Mouse (Mus musculus) hindlimb bud, embryonic 11.5 days (tissue): Measurements from ENCODE around the gene Gm4871.
"Not testable (repeated sequence)": the region's sequence is repeated elsewhere in the genome, so short reads cannot be mapped to it uniquely, and the experiment has no call there.

ENCODE experiments used
- DNase-seq: peaks from one replicate; pipeline ENCODE4 v3.0.0-alpha.2; 2012; ENCODE audit warnings: low read depth, low spot score; ENCODE audit errors: extremely low spot score

Gene Gm4871

DNA sequence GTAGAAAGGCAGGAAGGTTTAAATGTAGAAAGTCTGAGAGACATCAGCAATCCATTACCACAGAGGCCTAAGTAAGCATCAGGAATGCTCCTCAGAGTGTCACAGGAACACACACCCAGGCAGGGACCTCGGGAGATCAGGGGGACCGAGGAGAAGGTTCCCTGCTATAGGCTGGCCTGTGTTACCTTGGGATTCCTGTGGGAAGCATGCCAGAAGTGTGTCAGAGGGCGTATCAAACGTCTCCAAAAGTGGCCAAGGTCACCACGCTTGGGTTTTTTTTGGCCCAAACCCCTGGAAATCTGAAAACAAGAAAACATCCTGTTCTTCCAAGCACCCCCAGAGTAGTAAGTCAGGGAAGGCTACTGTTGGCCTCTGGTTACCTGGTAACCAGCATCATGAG lies at the start of gene Gm4871:
Gm4871 (minus strand) TSS at position 364 of the 400 bp plus-strand sequence.
- not testable (repeated sequence) for DNase-seq

DNA sequence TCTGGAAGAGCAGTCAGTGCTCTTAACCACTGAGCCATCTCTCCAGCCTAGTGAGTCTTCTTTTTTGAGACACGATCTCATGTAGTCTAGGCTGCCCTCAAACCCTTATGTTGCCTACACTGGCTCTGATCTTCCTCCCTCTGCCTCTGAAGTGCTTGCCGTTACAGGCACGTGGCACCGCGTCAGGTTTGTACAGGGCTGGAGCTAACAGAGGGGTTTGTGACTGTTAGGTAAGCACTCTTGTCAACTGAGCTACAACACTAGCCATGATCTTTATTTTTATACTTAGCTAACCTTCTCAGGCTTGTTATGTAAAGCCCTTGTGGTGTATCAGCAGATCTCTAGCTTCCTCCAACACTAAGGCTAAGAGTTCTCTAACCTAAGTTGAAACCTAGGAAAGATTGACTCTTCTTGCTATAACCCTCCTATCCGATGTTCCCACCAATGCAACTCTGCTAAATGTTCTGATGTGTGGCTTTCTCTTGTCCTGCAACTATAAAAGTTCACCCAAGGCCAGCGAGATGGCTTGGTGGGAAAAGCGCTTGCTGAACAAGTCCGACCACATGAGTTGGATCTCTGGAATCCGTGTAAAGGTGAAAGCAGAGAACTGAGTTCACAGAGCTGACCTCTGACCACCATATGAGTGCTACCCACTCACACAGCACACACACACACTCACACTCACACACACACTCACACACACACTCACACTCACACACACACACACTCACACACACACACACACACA lies 49.5 kb upstream of the Gm4871 start:
- no peak for DNase-seq

GRCm38 (mm10) chr5:145075081-145075480 lies 42.5 kb upstream of the Gm4871 start:
- no peak for DNase-seq

DNA sequence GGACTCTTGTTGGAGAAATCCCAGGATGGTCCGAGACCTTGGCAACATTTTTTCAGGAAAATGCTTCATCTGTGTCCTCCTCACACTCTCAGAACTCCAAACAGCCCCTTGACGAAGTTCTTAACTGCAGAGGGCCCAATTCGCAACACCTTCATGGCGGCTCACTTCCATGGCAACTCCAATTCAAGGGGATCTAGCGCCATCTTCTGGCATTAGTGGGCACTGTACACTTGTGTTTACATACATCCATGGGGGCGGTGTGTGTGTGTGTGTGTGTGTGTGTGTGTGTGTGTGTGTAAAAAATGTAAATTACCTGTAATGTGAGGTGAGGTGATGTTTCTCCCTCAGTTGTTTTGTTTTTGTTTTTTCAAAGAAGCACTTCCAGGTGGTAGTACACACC lies 38.8 kb upstream of the Gm4871 start:
- no peak for DNase-seq

GRCm38 (mm10) chr5:145069707-145070106 lies 37.2 kb upstream of the Gm4871 start:
- peak; percentile 72 for DNase-seq

GRCm38 (mm10) chr5:145068863-145069262 lies 36.3 kb upstream of the Gm4871 start:
- DNase-seq, result no peak

DNA sequence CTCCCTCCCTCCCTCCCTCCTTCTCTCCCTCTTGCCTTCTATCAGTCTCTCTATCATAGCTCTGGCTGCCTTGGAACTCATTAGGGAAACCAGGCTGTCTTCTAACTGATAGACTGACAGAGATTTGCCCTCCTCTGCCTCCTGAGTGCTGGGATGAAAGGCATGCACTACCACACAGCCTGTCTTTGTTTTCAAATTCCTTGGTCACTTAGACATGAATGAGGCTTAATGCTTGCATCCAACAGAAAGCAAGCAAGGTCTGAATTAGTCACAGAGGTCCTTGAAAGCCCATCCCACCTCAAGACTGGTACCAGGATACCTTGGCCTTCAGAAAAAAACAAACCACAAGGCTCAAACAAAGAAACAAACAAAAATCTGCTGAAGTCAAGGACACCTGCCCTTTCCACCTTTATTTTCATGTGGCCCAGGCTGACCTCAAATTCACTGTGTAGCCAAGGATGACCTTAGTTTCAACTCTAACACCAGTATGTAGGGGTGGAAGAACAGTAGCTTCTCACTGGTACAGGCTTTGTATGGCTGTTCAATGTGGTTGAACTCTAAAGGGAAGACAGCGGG lies 32.3 kb upstream of the Gm4871 start:
- DNase-seq, result no peak

- no peak for DNase-seq
These were observed 27.0 kb upstream of the Gm4871 start for GRCm38 (mm10) chr5:145059524-145059923.

DNA sequence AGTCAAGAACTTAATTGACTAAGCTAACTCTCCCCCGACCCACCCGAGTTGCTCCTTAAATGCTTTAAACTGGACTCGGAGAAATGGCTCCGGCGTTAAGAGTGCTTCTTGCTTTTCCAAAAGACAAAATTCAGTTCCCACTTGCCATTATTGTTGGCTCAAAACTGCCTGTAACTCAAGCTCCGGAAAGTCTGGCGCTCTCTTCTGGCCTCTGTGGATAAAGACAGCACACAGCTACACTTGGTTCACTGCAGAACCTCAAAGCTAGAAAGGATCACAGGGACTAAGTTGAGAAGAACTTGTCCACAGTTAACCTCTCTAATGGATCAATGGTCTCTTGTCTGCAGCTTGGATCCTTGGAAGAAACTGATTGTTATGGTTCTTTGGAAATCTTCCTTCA lies 26.2 kb upstream of the Gm4871 start:
- DNase-seq, result no peak

DNA sequence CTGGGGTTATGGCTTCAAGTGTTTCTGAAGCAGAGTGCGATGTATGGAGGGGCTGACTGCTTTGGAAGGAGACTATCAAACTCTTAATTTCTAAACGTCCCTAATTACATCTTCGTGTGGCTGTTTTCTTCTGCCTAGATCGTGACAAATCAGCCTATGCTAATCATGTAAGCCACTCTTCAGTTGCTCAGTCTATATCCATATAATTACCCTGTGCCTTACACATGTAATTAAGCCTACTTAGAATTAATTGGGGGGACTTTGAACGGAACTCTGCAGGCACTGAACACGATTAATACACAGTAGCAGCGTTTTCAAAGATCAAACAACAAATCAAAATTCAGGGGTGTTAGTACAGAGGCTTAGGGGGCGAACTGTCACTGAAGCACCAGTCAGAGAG lies 25.4 kb upstream of the Gm4871 start:
- no peak for DNase-seq

- not testable (repeated sequence) for DNase-seq
These were observed 21.6 kb upstream of the Gm4871 start for GRCm38 (mm10) chr5:145054187-145054586.

- DNase-seq, result not testable (repeated sequence)
These were observed 10.1 kb upstream of the Gm4871 start, which contains the start of gene 1700018F24Rik for GRCm38 (mm10) chr5:145042690-145043089. Gene 1700018F24Rik (plus strand): TSS chr5:145042990.

DNA sequence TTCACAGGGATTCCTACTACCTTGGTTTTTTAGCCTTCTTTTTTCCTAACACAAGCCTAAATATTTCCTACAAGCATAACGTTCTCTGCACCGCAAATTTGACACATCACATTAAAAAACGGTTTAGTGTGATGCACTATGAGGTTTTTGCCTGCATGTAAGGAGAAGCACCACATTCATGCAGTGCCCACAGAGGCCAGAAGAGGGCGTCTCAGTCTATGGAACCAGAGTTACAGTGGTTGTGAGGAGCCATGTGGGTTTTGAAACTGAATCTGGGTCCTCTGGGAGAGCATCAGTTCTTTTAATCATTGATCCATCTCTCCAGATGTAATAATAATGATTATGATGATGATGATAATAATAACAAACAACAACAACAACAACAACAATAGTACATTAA lies 9.1 kb upstream of the Gm4871 start:
- DNase-seq, result no peak

- DNase-seq, result not testable (repeated sequence)
These were observed 2.1 kb downstream of the Gm4871 start for GRCm38 (mm10) chr5:145030476-145030875.

DNA sequence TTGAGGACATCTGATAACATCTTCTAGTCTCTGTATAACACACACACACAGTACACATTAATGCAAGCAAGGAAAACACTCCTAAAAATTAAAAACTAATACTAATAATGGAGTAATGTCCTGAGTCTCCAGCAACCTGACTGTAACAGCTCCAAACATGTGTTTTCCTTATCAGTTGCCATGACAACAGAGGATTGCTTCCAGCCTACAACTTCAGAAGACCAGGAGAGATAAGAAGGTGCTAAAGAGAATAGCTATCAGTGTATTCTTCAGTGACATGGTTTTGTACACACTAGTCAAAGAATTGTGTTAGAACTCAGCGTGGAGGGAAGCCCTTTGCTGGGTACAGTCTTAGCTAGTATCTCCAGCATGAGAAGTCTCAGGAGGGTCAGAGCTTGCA lies 11.8 kb downstream of the Gm4871 start:
- not testable (repeated sequence) for DNase-seq

DNA sequence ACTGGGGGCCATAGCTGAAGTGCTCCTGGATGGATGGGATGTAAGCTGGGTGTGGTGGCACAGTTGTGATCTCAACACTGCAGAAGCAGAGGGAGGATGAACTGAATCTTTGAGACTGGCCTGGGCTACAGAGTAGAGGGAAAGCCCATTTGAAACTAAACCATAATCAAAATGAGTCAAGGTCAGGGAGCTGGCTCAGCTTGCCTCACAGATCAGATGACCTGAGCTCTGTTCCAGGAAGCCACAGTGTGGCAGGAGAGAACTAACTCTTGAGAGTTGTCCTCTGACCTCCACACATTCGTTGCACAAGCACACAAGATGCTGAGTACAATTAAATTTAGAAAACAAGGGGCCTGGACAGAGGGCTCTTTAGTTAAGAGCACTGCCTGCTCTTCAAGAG lies 12.3 kb downstream of the Gm4871 start:
- DNase-seq, result not testable (repeated sequence)

DNA sequence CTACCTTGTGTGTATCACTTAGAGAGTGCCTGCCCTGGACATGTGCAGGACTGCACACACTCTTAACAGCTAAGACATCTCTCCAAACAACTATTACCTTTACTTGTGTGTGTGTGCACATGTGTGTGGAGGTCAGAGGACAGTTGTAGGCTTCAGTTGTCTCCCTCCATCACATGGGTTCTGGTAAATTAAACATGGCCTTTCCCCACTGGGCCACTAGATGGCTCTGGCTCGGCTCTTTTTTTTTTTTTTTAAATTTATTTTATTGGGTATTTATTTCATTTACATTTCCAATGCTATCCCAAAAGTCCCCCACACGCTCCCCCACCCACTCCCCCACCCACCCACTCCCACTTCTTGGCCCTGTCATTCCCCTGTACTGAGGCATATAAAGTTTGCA lies 15.8 kb downstream of the Gm4871 start:
- not testable (repeated sequence) for DNase-seq

DNA sequence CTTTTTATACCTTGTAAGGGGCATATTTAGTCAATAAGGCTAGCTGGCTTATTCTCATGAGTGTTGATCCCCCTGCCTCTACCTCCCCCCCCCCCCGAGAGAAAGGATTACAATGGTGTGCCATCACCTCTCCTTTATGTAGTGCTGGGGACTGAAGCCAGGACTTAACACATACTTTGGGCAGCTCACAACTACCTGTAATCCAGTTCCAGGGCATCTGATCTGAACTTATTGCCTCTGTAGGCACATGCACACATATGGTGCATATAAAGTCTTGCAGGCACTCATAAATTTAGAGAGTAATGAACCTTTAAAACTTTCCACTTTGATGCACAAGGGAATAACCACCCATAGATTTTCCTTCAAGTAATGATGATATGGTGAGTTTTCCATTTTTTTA lies 18.3 kb downstream of the Gm4871 start:
- DNase-seq, result no peak

GRCm38 (mm10) chr5:145008878-145009659 lies 23.5 kb downstream of the Gm4871 start:
- no peak for DNase-seq

- DNase-seq, result no peak
These were observed 27.0 kb downstream of the Gm4871 start for GRCm38 (mm10) chr5:145005596-145005995.

DNA sequence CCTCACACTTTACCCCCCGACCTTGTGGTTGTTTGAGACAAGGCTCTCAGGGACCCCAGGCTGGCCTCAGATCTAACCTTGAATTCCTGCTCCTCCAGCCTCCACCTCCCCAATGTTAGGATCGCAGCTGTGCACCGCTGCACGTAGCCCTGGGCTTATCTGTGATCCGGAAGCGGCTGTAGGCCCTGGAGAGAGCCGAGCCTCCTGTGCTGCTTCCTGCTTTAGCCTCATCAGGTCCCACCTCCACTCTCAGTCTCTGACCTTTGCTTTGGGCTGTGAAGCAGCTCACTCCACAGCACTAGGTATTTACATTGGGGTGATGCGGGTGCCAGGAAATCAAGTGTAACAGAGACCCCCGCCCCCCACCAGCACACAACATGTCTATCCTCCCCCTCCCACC lies 28.1 kb downstream of the Gm4871 start:
- DNase-seq, result no peak

- DNase-seq, result no peak
These were observed 29.2 kb downstream of the Gm4871 start for GRCm38 (mm10) chr5:145003362-145003761.
